Mouse (Mus musculus): ENCODE data around the gene Xlr3a. TPM values are rescaled to one million over a fixed set of nuclear protein-coding genes. Genes with fewer than 3 reads are reported as not detected.
"Not testable (repeated sequence)": the region's sequence is repeated elsewhere in the genome, so short reads cannot be mapped to it uniquely, and the experiment has no call there.

Gene Xlr3a
- under 1 TPM; 0.62 to 0.80 TPM for total RNA-seq (2021)
- long read RNA-seq, result 0 reads

DNA sequence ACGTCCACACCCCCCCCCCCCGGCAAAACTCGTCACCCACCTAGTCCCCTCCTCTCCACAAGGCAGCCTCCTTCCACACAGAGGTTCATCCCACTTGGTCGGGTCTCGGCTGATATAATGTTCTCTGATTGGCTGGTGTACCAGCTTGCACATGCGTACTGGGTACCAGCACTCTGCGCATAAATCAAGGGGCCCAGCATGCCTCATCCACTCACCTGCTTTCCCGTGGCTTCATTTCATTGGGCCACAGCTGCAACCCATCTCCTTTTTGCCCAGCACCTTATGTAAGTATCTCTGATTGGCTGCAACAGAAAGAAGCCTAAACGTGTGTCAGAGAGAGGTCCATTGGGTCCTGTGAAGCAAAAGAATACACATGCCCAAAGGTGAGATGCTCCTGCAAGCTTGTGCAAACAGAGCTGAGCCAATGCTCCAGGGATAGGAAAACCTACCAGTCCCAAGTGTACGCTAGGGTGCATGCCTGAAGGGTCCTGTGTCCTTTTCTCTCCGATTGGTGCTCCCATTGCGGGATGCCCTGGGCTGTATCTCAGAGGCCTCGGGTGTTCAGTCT lies at the start of gene Xlr3a:
Gene Xlr3a (minus strand): TSS at position 155 of the 568 bp plus-strand sequence.
- DNase-seq (ENCODE audit: low spot score in 2 of 2), result not testable (repeated sequence)

GRCm38 (mm10) chrX:73143218-73143618 lies 46.3 kb upstream of the Xlr3a start:
- not testable (repeated sequence) for DNase-seq (ENCODE audit: low spot score in 2 of 2)

GRCm38 (mm10) chrX:73122859-73123829 lies 26.2 kb upstream of the Xlr3a start:
- not testable (repeated sequence) for DNase-seq (ENCODE audit: low spot score in 2 of 2)

DNA sequence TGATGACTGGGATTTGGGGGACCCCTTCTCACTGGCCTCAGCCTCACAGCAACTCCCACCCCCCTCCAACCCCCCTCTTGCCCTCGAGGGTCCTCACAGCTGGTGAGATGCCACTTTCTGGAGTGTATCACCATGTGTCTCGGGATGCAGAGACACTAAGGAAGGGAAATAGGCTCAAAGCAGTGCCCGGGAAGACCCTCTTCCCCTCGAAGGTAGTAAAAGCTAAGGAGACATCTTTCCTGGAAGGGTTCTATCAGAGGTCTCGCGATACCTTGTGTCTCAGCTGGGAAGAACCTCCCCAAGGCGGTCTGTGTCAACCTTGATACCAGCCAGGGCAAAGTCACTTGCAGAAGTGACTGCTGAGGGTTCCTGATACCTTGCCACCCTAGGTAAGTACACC lies 19.9 kb upstream of the Xlr3a start, which contains the start of gene Gm14685:
Gene Gm14685 (plus strand): TSS at position 301 of the 400 bp plus-strand sequence.
- not testable (repeated sequence) for DNase-seq (ENCODE audit: low spot score in 2 of 2)

DNA sequence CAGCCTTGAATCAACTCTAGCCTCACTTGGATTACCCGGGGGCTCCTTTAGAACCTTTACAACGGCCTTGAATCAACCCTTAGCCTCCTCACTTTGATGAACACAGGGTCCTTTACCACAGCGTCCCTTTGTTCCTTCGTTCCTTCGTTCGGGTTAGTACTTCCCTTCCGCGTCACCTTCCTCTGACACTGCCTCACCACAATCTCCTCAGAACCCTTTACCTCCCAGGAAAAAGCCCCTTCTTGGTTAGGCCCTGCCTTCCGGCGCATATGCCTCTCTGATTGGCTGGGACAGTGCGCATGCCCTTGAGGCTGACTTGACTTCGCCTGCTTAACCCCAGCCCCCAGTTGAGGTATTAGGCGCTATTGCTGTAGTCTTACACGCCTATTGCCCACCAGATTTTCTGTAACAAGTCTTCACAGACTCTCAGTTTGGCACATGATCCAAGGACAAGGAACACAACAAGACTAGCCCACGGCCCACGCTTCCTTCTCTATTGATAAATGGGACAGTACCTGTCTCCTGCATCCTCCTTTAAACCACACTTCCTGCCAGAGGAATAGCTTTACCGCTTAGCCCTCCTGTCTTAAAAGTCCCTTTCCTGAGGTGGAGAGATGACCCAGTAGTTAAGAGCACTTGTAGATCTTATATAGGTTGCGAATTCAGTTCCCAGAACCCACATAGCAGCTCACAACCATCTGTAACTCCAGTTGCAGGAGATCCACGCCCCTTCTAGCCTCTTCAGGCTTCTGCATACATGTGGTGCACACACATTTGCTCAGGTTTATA lies 14.4 kb downstream of the Xlr3a start, which contains the start of gene Xlr4a:
Gene Xlr4a (minus strand): TSS at position 212 of the 789 bp plus-strand sequence.
- DNase-seq (ENCODE audit: low spot score in 2 of 2), result not testable (repeated sequence)

- DNase-seq (ENCODE audit: low spot score in 2 of 2), result not testable (repeated sequence)
Observed at GRCm38 (mm10) chrX:73066765-73067312, 30.1 kb downstream of the Xlr3a start.

- peak in 1 of 2 experiments; percentile 16 for DNase-seq (ENCODE audit: low spot score in 2 of 2)
Observed at GRCm38 (mm10) chrX:73064415-73064793, 32.5 kb downstream of the Xlr3a start, which contains the start of gene Pnma3. TSS of gene Pnma3 (plus strand) at chrX:73064787.

- DNase-seq (ENCODE audit: low spot score in 2 of 2), result peak; percentile 45 to 63
Observed at GRCm38 (mm10) chrX:73063512-73064414, 33.1 kb downstream of the Xlr3a start.

DNA sequence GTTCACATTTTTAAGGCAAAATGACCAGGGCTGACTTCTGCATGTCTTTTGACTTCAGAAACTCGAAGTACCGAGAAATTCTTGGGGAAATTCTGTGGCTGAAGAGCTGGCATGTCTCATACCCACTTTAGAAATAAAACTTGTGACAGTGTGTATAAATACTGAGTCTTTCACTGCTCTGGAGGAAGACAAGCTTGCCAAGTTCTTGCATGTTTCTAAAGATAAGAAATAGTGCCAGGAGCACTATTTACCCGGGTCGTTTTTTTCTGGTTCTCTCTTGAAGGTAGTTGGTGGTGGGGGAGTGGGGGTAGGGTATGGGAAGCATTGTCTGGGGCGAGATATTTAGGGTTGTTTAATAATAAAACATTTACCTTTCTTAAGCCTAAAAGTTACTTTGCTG lies 34.6 kb downstream of the Xlr3a start:
- DNase-seq (ENCODE audit: low spot score in 2 of 2), result no peak

DNA sequence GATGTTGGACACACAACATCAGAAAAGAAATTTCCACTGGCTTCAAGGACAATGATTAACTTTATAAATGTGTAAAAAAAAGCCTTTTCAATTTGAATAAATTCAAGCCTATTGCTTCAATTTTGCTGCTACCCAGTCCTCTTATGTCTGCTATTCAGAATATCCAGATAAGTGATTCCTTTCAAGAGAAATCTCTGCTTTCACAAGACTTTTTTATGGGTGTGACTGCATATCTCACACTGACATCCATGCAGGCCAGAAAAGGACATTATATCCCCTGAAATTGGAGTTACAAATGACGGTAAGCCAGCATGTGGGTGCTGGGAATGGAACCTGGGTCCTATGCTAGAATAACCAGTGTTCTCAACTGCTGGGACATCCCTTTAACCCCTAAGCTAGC lies 35.4 kb downstream of the Xlr3a start:
- no peak for DNase-seq (ENCODE audit: low spot score in 2 of 2)

DNA sequence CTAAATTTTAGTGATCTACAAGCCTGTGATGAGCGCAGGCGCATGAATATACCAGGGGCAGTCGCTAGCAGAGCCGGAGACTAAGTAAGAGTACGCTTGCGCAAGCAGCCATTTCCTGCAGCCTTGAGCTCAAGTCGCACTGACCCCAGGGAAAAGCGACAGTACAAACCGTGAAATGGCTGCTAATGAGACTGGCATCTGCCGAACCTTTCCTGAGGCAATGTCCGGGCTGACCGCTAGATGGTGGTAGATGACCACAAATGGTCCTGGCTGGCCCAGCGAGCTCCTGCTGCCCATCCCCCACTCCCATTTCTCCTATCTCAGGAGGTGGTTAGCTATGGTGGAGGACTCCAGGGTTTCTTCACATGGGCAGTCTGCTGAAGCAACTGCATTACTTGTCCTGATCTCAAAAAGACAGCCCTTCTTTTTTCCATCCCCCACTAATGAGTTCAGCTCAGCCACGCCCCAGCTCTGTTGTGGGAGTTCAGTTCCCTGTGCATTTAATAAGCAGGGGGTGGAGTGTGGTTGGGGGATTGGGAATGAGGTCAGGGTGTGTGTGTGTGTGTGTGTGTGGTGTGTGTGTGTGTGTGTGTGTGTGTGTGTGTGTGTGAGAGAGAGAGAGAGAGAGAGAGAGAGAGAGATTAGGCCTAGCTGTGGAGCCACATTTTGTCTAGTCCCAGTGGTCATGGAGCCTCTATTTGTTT lies 42.9 kb downstream of the Xlr3a start:
- DNase-seq (ENCODE audit: low spot score in 2 of 2), result peak; percentile 97

DNA sequence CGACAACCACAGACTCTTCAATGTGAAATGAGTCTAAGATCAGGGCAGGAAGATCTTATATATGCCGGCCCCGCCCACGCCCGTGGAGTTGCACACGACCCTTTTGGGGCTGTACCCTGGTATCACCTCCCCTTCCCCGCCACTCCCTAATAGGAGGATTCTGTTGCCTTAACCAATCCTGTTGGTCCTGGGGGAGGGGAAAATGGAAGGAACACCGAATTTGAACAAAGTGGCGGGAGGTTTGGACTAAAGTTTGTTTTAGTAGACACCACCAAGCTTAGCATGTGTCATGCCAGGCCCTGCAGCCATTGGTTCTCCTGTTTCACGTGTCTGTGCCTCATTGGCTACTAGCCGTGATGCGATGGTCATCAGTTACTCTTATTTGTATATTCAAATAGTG lies 57.2 kb downstream of the Xlr3a start:
- DNase-seq (ENCODE audit: low spot score in 2 of 2), result no peak

DNA sequence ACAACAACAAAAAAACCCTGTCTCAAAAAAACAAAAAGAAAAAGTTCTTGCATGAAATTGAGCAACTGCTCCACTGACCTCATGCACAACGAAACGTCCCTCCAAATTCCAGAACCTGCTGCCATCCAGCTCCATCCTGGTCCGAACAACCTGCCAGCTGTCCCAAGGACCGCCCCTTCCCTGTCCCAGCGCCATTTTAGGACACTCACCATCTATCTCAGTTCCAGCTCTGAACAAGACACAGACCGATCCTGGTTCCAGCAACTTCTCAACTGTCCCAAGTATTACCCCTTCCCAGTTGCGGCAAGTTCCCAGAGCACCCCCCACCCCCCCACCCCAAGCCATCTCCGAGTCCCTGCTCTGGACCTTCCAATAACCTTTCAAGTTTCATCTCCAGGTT lies 58.1 kb downstream of the Xlr3a start:
- DNase-seq (ENCODE audit: low spot score in 2 of 2), result no peak

DNA sequence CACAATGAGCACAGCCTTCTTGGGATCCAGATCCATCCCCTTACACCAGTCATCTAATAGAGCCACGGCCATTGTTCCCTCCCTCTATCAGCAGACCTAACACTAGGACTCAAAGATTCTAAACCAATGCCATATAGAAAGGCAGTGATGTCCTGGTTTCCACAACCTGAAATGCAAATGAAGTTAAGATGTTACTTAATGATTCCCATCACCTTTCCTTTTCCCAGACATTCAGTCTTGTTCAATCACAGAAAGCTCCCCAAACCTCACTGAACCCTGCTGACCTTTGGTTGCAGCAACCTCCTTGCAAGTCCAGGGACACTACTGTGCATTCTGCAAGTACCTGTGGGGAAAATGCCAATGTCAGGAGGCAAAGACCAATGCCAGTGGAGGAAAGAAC lies 59.9 kb downstream of the Xlr3a start, which contains the start of gene Pnma5:
Gene Pnma5 (minus strand): TSS at position 101 of the 400 bp plus-strand sequence.
- DNase-seq (ENCODE audit: low spot score in 2 of 2), result no peak

Other genes starting within 250 kb of the Xlr3a start
- 10 to 100 TPM; 49.7 to 50.1 TPM for gene Cetn2, start 178.7 kb downstream of the Xlr3a start, total RNA-seq (2021)
- 10 to 100 TPM; 51.7 to 52.8 TPM for gene Nsdhl, start 178.5 kb downstream of the Xlr3a start, total RNA-seq (2021)
- 1 to 10 TPM; 1.0 to 1.7 TPM for gene Zfp185, start 109.8 kb downstream of the Xlr3a start, total RNA-seq (2021)
- gene Pnma5, start 60.0 kb downstream of the Xlr3a start, total RNA-seq (2021), result under 1 TPM; 0.65 to 0.80 TPM
- 10 to 100 TPM; 25.5 to 28.1 TPM for gene Pnma3, start 32.3 kb downstream of the Xlr3a start, total RNA-seq (2021)
- gene Xlr4a, start 14.6 kb downstream of the Xlr3a start, total RNA-seq (2021), result under 1 TPM in 1 of 2 experiments, not detected in 1; 0.32 TPM
- 1 to 10 TPM; 1.8 to 2.3 TPM for gene Gm14685, start 20.0 kb upstream of the Xlr3a start, total RNA-seq (2021)
- not detected for gene Xlr5b, start 51.7 kb upstream of the Xlr3a start, total RNA-seq (2021)
- gene DXBay18, start 52.4 kb upstream of the Xlr3a start, total RNA-seq (2021), result 1 to 10 TPM in 1 of 2 experiments, under 1 TPM in 1; 0.48 to 2.1 TPM
- gene Spin2d, start 79.9 kb upstream of the Xlr3a start, total RNA-seq (2021), result not detected
- gene Xlr3b, start 95.1 kb upstream of the Xlr3a start, total RNA-seq (2021), result 1 to 10 TPM; 4.1 to 7.0 TPM
- gene Xlr4b, start 117.2 kb upstream of the Xlr3a start, total RNA-seq (2021), result under 1 TPM in 1 of 2 experiments, not detected in 1; 0.51 TPM
- 10 to 100 TPM; 13.4 to 15.2 TPM for gene F8a, start 131.2 kb upstream of the Xlr3a start, total RNA-seq (2021)
- not detected for gene Xlr4c, start 146.0 kb upstream of the Xlr3a start, total RNA-seq (2021)
- gene Xlr3c, start 168.3 kb upstream of the Xlr3a start, total RNA-seq (2021), result not detected
- gene Xlr5a, start 195.9 kb upstream of the Xlr3a start, total RNA-seq (2021), result not detected
- gene Xlr5c, start 195.9 kb upstream of the Xlr3a start, total RNA-seq (2021), result not detected
- gene Gm45015, start 239.7 kb upstream of the Xlr3a start, total RNA-seq (2021), result not detected
- gene Zfp275, start 245.5 kb upstream of the Xlr3a start, total RNA-seq (2021), result 10 to 100 TPM; 12.1 to 16.1 TPM

Measured in layer of hippocampus, postnatal 10 days (tissue).